Mouse (Mus musculus): ENCODE results near the gene Gm5868. TPM values are rescaled to one million over a fixed set of nuclear protein-coding genes. Genes with fewer than 3 reads are reported as not detected.

The Gm5868 gene
- not detected for polyA plus RNA-seq (2017; shearing (Covaris generic))

DNA sequence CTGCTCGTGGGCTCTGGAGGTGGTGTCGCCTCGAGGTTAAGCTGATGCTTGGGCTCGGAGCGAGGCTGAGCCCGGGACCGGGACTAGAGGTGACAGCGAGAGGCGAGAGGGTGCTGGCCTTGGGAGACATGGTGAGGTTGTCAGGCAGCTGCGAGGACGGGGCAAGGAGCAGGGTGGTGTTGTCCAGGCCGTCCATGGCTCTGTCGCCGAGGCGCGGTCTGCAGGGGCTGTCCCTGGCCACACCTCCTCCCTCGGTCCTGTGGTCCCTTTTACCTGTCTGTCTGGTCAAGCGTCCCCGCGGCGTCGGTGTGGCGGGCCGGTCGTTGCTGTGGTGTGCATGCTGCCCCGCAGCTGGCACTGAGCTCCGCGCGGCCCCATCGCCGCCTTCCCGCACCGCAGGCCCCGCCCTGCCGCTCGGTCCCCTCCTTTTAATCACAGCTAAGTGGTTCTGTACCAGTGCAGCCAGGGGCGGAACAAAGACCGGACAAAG, at the start of gene Gm5868:
Gene Gm5868, minus strand, starts transcription at position 360 of the 490 bp plus-strand sequence.

DNA sequence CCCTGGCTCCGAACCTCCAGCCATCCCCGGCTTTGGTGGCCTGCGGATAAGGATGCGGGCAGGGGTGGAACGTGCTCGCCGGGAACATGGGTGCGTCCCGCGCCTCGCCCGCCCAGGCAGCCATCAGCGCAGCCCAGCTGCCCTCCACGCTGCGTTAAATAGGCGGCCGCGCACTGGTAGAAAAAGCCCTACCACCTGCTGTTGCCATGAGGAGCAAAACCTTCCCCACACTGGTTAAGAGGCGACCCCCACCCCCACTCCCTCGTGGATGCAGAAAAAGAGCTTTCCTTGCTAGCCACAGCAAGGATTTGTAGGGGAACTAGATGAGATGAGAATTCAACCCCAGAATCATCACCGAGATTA, 6.4 kb downstream of the Gm5868 start, which contains the start of gene Zar1:
Gene Zar1, minus strand, starts transcription at position 285 of the 363 bp plus-strand sequence.

DNA sequence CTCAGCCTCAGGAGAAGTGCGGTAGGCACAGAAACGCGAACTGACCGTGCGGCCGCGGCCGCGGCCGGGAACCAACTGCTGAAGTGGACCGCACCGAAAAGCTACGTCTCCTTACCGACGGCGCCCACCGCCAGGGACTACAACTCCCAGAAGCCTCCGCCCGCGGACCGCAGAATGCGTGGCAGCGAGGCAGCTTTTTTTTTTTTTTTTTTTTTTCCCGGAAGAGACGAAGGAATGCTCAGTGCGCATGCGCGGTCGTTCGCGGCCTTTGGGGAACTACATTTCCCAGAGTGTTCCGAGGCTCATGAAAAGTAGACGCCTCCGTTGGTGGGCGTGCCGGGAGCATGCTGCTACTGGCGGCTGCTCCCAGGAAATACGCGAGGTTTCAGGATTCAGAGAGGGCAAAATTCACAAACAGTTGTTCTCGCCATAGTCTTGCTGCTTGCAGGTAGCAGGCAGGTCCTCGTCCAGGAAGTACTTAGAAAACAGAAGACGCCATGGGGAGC, 27.8 kb downstream of the Gm5868 start, which contains the start of gene Nfxl1:
Gene Nfxl1, minus strand, starts transcription at position 141 of the 506 bp plus-strand sequence.

Other genes with a start within 250 kb of the Gm5868 start
- gene Corin, start 83.1 kb downstream of the Gm5868 start, polyA plus RNA-seq (2017; shearing (Covaris generic)): 0.30 TPM
- 7.4 TPM for gene Nfxl1, start 27.9 kb downstream of the Gm5868 start, polyA plus RNA-seq (2017; shearing (Covaris generic))
- not detected for gene Zar1, start 6.3 kb downstream of the Gm5868 start, polyA plus RNA-seq (2017; shearing (Covaris generic))
- gene Cnga1, start 56.7 kb upstream of the Gm5868 start, polyA plus RNA-seq (2017; shearing (Covaris generic)): 1.1 TPM
- 28.1 TPM for gene Nipal1, start 60.2 kb upstream of the Gm5868 start, polyA plus RNA-seq (2017; shearing (Covaris generic))
- 64.2 TPM for gene Txk, start 165.2 kb upstream of the Gm5868 start, polyA plus RNA-seq (2017; shearing (Covaris generic))